Mouse (Mus musculus) E14TG2a.4 (cell line): ENCODE measurements around the gene Svop.

ENCODE experiments used
- H3K27me3 ChIP-seq: 2 replicates; pipeline ENCODE4 v1.6.1; 2014; ENCODE audit warnings: low read length, control low read depth; ENCODE audit not compliant: insufficient read depth
- H3K36me3 ChIP-seq: 2 replicates; pipeline ENCODE4 v1.6.1; 2014; ENCODE audit warnings: low read length, control low read depth; ENCODE audit not compliant: insufficient read depth
- H3K4me1 ChIP-seq: replicated peaks from 2 replicates; pipeline ENCODE4 v1.6.1; 2014; ENCODE audit warnings: low read depth, low read length, control low read depth
- H3K4me3 ChIP-seq: replicated peaks from 2 replicates; pipeline ENCODE4 v1.5.1; 2014; ENCODE audit warnings: mild to moderate bottlenecking, low read length
- H3K9me3 ChIP-seq: 2 replicates; pipeline ENCODE4 v1.6.1; 2014; ENCODE audit warnings: low read length, control low read depth
- CTCF ChIP-seq: conservative IDR thresholded peaks from 2 replicates; pipeline ENCODE4 v1.5.1; 2014; ENCODE audit warnings: low read length
- NANOG ChIP-seq: IDR thresholded peaks from 2 replicates; pipeline ENCODE4 v1.6.1; 2014; ENCODE audit warnings: borderline replicate concordance, low read length, mixed read lengths
- POU5F1 ChIP-seq: IDR thresholded peaks from 2 replicates; pipeline ENCODE4 v1.6.1; 2014; ENCODE audit warnings: low read length, borderline replicate concordance

Gene Svop

DNA sequence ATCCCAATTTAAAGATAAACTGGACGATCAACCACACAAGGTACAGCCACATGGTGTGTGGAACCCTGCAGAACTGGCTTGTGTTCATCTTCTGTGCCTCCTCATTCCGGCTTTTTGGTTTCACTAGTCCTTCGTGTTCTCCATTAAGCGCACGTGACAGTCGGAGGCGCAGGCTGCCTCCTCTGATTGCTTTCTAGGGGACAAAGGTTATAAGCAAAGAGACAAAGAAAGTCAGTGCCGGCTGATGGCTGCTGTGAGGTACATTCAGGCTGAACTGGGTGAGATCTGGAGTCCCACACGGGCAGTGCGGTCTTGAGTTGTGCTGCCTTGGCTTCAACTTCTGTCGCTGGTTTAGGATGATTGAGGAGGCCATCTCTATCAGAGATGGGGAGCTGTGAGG is 86.8 kb downstream of the Svop start:
- Histone ChIP-seq H3K4me3 (no peak overlapping the region), H3K4me1 (peaks cover 3% of the 10 kb centered on the region; the same call in 1 of the 2 replicates), H3K9me3 (no peaks in the 10 kb centered on the region; the same call in 1 of the 2 replicates), H3K27me3 (no peaks in the 10 kb centered on the region), H3K36me3 (no peaks in the 10 kb centered on the region)
- no peak for TF ChIP-seq POU5F1

DNA sequence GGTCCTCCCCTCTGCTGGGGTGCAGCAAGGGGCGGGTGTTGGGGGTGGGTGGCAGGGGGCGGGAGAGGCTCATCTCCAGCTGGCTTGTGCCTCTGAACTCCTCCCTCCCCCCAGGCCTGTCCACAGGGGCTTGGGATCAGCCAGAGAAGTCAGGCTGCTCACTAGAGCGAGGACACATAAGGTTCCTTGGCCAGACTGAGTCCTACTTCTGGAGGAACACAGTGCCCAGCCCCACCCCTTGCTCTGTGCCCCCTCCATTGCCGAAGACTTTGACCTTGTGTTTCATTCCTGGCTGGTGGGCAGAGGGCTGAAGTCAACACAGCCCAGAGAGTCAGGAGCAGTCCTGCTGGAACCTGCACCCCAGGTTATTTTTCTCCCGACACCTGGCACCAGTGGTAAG is 87.8 kb downstream of the Svop start, which contains the start of gene Dao:
Gene Dao (plus strand): TSS at position 162 of the 400 bp plus-strand sequence.
- no peaks in the 10 kb centered on the region for H3K27me3 ChIP-seq
- H3K36me3 ChIP-seq: no peaks in the 10 kb centered on the region
- TF ChIP-seq CTCF: no peak
- TF ChIP-seq POU5F1: no peak
- no peak for TF ChIP-seq NANOG
- no peaks in the 10 kb centered on the region; the same call in 1 of the 2 replicates for H3K9me3 ChIP-seq
- H3K4me1 ChIP-seq: peaks cover 6% of the 10 kb centered on the region; the same call in 1 of the 2 replicates
- no peak within 1 kb of the TSS for H3K4me3 ChIP-seq

- H3K4me3 ChIP-seq: no peak overlapping the region
- H3K4me1 ChIP-seq: peaks cover 18% of the 10 kb centered on the region
- TF ChIP-seq CTCF (no peak), POU5F1 (no peak), NANOG (no peak)
- H3K9me3 ChIP-seq: no peaks in the 10 kb centered on the region; the same call in 1 of the 2 replicates
- H3K36me3 ChIP-seq: no peaks in the 10 kb centered on the region
- peaks cover 2% of the 10 kb centered on the region; the same call in 1 of the 2 replicates for H3K27me3 ChIP-seq
Observed at GRCm38 (mm10) chr5:113999382-113999781, 92.0 kb downstream of the Svop start.

GRCm38 (mm10) chr5:113996458-113996857 is 94.9 kb downstream of the Svop start:
- Histone ChIP-seq H3K4me1 (peaks cover 37% of the 10 kb centered on the region), H3K36me3 (no peaks in the 10 kb centered on the region), H3K9me3 (no peaks in the 10 kb centered on the region; the same call in 1 of the 2 replicates), H3K4me3 (no peak overlapping the region), H3K27me3 (peaks cover 2% of the 10 kb centered on the region; the same call in 1 of the 2 replicates)
- TF ChIP-seq POU5F1 (no peak), NANOG (no peak), CTCF (no peak)

GRCm38 (mm10) chr5:113993487-113994465 is 97.6 kb downstream of the Svop start, which contains the start of gene Ssh1:
Gene Ssh1, minus strand, starts transcription at chr5:113993894.
- peaks cover 47% of the 10 kb centered on the region for H3K4me1 ChIP-seq
- H3K9me3 ChIP-seq: no peaks in the 10 kb centered on the region
- H3K27me3 ChIP-seq: peaks cover 2% of the 10 kb centered on the region; the same call in 1 of the 2 replicates
- peaks cover 8% of the 10 kb centered on the region for H3K36me3 ChIP-seq
- peak within 1 kb of the TSS; percentile 79 for H3K4me3 ChIP-seq
- no peak for TF ChIP-seq POU5F1
- no peak for TF ChIP-seq NANOG
- no peak for TF ChIP-seq CTCF

DNA sequence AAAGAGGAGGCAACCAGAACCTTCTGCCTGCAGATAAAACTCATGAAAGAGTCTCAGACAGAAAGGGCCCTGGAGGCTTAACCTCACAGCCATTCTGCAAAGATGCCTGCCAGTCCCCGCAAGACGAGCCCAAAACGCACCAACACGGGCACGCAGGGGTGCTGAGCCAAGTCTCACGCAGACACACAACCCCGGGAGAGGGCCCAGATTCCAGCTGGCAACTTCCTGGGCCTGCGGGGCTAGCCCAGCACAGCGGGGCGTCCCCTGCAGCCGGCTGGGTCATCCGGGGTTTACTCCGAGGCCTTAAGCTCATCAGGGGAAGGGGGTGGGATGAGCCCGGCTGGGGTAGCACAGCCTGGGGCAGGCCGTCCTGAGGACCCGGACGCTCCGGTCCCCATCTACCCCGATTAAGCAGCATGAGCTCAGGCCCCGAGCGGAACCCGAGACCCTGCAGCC is 98.3 kb downstream of the Svop start:
- H3K27me3 ChIP-seq: peaks cover 2% of the 10 kb centered on the region; the same call in 1 of the 2 replicates
- peaks cover 47% of the 10 kb centered on the region for H3K4me1 ChIP-seq
- peak overlapping the region; percentile 79 for H3K4me3 ChIP-seq
- no peaks in the 10 kb centered on the region for H3K9me3 ChIP-seq
- TF ChIP-seq CTCF (no peak), NANOG (no peak), POU5F1 (no peak)
- H3K36me3 ChIP-seq: peaks cover 8% of the 10 kb centered on the region

DNA sequence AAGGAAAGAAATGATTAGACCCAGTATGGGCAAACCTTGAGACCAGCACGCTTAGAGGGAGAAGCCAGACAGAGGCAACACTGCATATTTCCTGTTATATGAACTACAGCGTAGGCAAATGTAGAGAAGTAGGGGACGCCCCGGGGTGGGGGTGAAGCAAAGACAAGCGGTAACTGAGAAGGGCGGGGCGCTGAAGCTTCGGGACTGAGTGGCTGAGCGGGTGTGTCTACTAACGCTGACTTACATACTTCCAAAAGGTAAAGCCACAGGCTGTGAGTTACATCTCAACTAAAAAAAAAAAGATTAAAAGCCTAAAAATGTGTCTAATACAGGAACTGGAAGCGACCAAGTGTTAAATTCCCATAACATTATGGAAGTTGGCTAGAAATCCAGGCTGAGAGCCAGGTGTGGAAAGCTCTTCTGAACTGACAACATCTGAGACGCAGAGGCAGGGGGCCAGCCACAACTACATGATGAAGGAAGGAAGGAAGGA is 99.0 kb downstream of the Svop start:
- peaks cover 54% of the 10 kb centered on the region for H3K4me1 ChIP-seq
- TF ChIP-seq CTCF (no peak), POU5F1 (no peak), NANOG (no peak)
- peaks cover 2% of the 10 kb centered on the region; the same call in 1 of the 2 replicates for H3K27me3 ChIP-seq
- H3K4me3 ChIP-seq: peak overlapping the region; percentile 79
- peaks cover 8% of the 10 kb centered on the region for H3K36me3 ChIP-seq
- H3K9me3 ChIP-seq: no peaks in the 10 kb centered on the region

DNA sequence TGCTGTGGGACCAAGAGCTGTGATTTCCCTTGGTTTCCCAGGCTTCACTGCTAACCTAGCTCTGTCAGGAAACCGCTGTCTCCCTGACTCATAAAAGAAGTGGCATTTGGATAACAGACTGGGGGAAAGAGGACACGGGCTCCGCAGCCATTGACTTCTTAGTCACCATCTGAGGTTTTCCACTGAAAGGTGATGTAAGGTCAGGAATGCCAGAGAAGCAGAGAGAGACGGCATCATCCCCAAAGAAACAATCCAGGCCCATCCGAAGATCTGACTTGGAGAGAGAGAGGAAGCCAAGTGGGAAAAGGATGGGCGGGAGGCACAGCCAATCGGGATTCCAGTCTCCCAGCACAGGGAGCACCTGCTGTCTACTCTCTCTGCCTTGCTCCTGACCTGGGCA is 100.2 kb downstream of the Svop start:
- no peak for TF ChIP-seq NANOG
- TF ChIP-seq POU5F1: no peak
- TF ChIP-seq CTCF: no peak
- H3K27me3 ChIP-seq: peaks cover 2% of the 10 kb centered on the region; the same call in 1 of the 2 replicates
- peaks cover 13% of the 10 kb centered on the region for H3K36me3 ChIP-seq
- H3K4me1 ChIP-seq: peaks cover 61% of the 10 kb centered on the region
- no peaks in the 10 kb centered on the region for H3K9me3 ChIP-seq
- H3K4me3 ChIP-seq: no peak overlapping the region
